Mouse (Mus musculus) midbrain, embryonic 15.5 days (tissue): ENCODE data around the gene Plppr4. TPM values are rescaled to one million over a fixed set of nuclear protein-coding genes. Genes with fewer than 3 reads are reported as not detected.

Experiments
- microRNA-seq: library from miRNA; unstranded; fragments of <30 nt; microRNA quantifications from one replicate; pipeline ENCODE4, GENCODE M21; 2016
- polyA plus RNA-seq: library from polyadenylated mRNA; unstranded; fragments of >200 nt; fragmentation: Nextera tagmentation; extraction: Ambion mirVana; gene quantifications from 2 replicates; pipeline ENCODE4 v1.2.1, GENCODE M21; 2015

Plppr4 gene
- polyA plus RNA-seq, 1 experiment from 2014 or later, result 28.0 TPM

Small RNA genes lying within 50 kb of the gene (microRNA-seq; reads per million reads assigned to microRNA genes)
- not detected for gene Gm22408

Other genes starting within 250 kb of the Plppr4 start
- gene Plppr5, start 214.0 kb upstream of the Plppr4 start, polyA plus RNA-seq, result 6.5 and 6.6 TPM in 2 replicates